Comparison of ENCODE assay signal across 8 mouse cellular contexts in the genomic region with DNA sequence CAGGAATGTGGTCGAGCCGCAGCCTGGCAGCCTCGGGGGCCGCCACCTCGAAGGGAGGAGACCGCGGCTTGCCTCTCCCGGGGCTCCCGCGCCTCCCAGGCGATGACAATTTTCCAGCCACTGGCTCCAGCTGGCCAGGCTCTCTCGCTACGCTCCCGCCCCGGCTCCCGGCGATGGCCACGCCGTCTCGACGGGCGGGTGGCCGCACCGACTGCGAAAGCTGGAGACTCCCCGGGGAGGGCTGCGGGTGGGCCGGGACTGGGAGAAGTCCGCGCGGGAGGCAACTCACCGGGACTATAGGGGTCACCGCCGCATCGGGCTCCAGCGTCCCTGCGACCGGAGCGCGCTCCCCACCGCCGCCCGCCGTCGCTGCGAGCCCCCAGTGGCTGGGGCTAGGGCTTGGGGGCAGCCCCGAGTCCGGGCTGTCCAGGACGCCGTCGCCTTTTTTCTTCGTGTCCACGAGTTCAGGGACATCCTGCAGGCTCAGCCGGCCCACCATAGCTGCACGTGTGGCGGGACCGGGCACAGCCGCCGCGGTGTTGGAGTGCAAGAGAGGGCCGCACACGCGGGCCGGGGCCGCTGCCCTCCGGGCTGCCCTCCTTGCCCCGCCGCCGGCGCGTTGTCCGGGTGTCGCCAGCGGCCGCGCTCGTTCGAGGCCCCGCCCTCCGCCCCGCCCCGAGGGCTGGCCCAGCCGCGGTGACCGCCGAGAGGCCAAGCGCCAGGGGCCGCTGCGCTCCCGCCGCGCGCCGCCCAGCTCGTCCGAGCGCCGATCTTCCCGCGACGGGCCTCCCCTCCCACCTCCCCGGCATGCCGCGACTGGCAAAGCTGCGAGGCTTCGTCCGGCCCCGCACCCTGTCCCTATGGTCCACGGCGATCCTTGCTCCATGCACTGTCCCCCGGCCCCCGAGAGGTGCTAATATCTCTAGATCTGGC. TPM values are rescaled to one million over a fixed set of nuclear protein-coding genes. Genes with fewer than 3 reads are reported as not detected.
DNase-seq lines count a peak whose midpoint lies in the region; ATAC-seq lines count a peak whose summit lies in the region.

A gene (minus strand): TSS at position 644 of the 933 bp plus-strand sequence.

- no peaks in the 10 kb centered on the region for H3K9me3 ChIP-seq in erythroblast, embryonic 14.5 days (ENCODE audit: control insufficient read depth, low read length)
- H3K9me3 ChIP-seq in heart, embryonic 12.5 days (replicated peaks) = no peaks in the 10 kb centered on the region
- no peaks in the 10 kb centered on the region for H3K9me3 ChIP-seq in kidney, embryonic 16.5 days (ENCODE audit: low read length)
- no peaks in the 10 kb centered on the region for H3K9me3 ChIP-seq in liver, embryonic 15.5 days (replicated peaks)
- H3K9me3 ChIP-seq in neural tube, embryonic 11.5 days (ENCODE audit: control insufficient read depth, low read length) = no peaks in the 10 kb centered on the region
- no peaks in the 10 kb centered on the region for H3K9me3 ChIP-seq in stomach, embryonic 15.5 days

- H3K9ac ChIP-seq in heart, embryonic 12.5 days = peak within 1 kb of the TSS; percentile 74
- H3K9ac ChIP-seq in kidney, embryonic 16.5 days (replicated peaks; ENCODE audit: low read length) = peak within 1 kb of the TSS; percentile 79
- peak within 1 kb of the TSS; percentile 54 for H3K9ac ChIP-seq in liver, embryonic 15.5 days
- peak within 1 kb of the TSS; percentile 76 for H3K9ac ChIP-seq in neural tube, embryonic 11.5 days (ENCODE audit: low read length)
- H3K9ac ChIP-seq in stomach, embryonic 15.5 days = peak within 1 kb of the TSS; percentile 70

- peak within 1 kb of the TSS; percentile 87 for H3K4me2 ChIP-seq in heart, embryonic 12.5 days
- peak within 1 kb of the TSS; percentile 85 for H3K4me2 ChIP-seq in kidney, embryonic 16.5 days (replicated peaks; ENCODE audit: low read depth, low read length)
- H3K4me2 ChIP-seq in liver, embryonic 15.5 days = peak within 1 kb of the TSS; percentile 90
- peak within 1 kb of the TSS; percentile 85 for H3K4me2 ChIP-seq in neural tube, embryonic 11.5 days (ENCODE audit: low read depth)
- H3K4me2 ChIP-seq in stomach, embryonic 15.5 days = peak within 1 kb of the TSS; percentile 79

- DNase-seq in neural tube, embryonic 11.5 days (ENCODE audit: low spot score) = peak; percentile 90

- H3K36me3 ChIP-seq in erythroblast, embryonic 14.5 days (ENCODE audit: control insufficient read depth) = no peaks in the 10 kb centered on the region
- 0 out of 2 replicates have a peak, but pooled peaks cover 9% of the 10 kb centered on the region for H3K36me3 ChIP-seq in heart, embryonic 12.5 days
- H3K36me3 ChIP-seq in kidney, embryonic 16.5 days (ENCODE audit: insufficient read depth, low read length) = 0 out of 2 replicates have a peak, but pooled peaks cover 5% of the 10 kb centered on the region
- no peaks in the 10 kb centered on the region for H3K36me3 ChIP-seq in liver, embryonic 15.5 days (replicated peaks)
- no peaks in the 10 kb centered on the region for H3K36me3 ChIP-seq in neural tube, embryonic 11.5 days (ENCODE audit: control insufficient read depth, insufficient read depth, low read length)
- H3K36me3 ChIP-seq in stomach, embryonic 15.5 days = no peaks in the 10 kb centered on the region

- peaks cover 20% of the 10 kb centered on the region for H3K4me1 ChIP-seq in brown adipose tissue, adult 24 weeks (ENCODE audit: control insufficient read depth, insufficient read depth, insufficient read length, low read length)
- peaks cover 13% of the 10 kb centered on the region for H3K4me1 ChIP-seq in erythroblast, embryonic 14.5 days (ENCODE audit: control insufficient read depth)
- peaks cover 21% of the 10 kb centered on the region for H3K4me1 ChIP-seq in heart, embryonic 12.5 days (replicated peaks)
- peaks cover 25% of the 10 kb centered on the region for H3K4me1 ChIP-seq in kidney, embryonic 16.5 days (ENCODE audit: insufficient read depth, low read length)
- H3K4me1 ChIP-seq in liver, embryonic 15.5 days (replicated peaks) = peaks cover 19% of the 10 kb centered on the region
- H3K4me1 ChIP-seq in neural tube, embryonic 11.5 days (ENCODE audit: control insufficient read depth, insufficient read depth, low read length) = peaks cover 4% of the 10 kb centered on the region; the same call in 1 of the 2 replicates
- H3K4me1 ChIP-seq in stomach, embryonic 15.5 days = peaks cover 10% of the 10 kb centered on the region; the same call in 1 of the 2 replicates

- peak within 1 kb of the TSS; percentile 92 for H3K27ac ChIP-seq in brown adipose tissue, adult 24 weeks (replicated peaks; ENCODE audit: low read depth, low read length)
- H3K27ac ChIP-seq in heart, embryonic 12.5 days (ENCODE audit: poor library complexity, severe bottlenecking) = peak within 1 kb of the TSS; percentile 8; the same call in 1 of the 2 replicates
- peak within 1 kb of the TSS; percentile 51 for H3K27ac ChIP-seq in kidney, embryonic 16.5 days (ENCODE audit: low read length)
- no peak within 1 kb of the TSS for H3K27ac ChIP-seq in liver, embryonic 15.5 days (replicated peaks)
- H3K27ac ChIP-seq in neural tube, embryonic 11.5 days (ENCODE audit: low read depth, low read length) = no peak within 1 kb of the TSS
- H3K27ac ChIP-seq in stomach, embryonic 15.5 days = peak within 1 kb of the TSS; percentile 84

- H3K4me3 ChIP-seq in brown adipose tissue, adult 24 weeks (ENCODE audit: insufficient read depth, low read depth, low read length) = peak within 1 kb of the TSS; percentile 96
- peak within 1 kb of the TSS; percentile 61 for H3K4me3 ChIP-seq in erythroblast, embryonic 14.5 days (replicated peaks)
- H3K4me3 ChIP-seq in heart, embryonic 12.5 days = peak within 1 kb of the TSS; percentile 71
- peak within 1 kb of the TSS; percentile 74 for H3K4me3 ChIP-seq in kidney, embryonic 16.5 days (ENCODE audit: low read length)
- peak within 1 kb of the TSS; percentile 63 for H3K4me3 ChIP-seq in liver, embryonic 15.5 days (replicated peaks)
- peak within 1 kb of the TSS; percentile 65 for H3K4me3 ChIP-seq in neural tube, embryonic 11.5 days (ENCODE audit: low read depth, low read length)
- peak within 1 kb of the TSS; percentile 82 for H3K4me3 ChIP-seq in stomach, embryonic 15.5 days (replicated peaks)

- ATAC-seq in CD4-positive, CD25-positive, alpha-beta regulatory T cell, adult 4 months = peak; percentile 43
- ATAC-seq in heart, embryonic 12.5 days (ENCODE audit: insufficient number of reproducible peaks, low FRiP score) = peak; percentile 88
- ATAC-seq in kidney, embryonic 16.5 days (ENCODE audit: low FRiP score, low TSS enrichment) = peak; percentile 94
- peak; percentile 84 for ATAC-seq in liver, embryonic 15.5 days (ENCODE audit: insufficient read depth)
- peak; percentile 84 for ATAC-seq in neural tube, embryonic 11.5 days (ENCODE audit: insufficient read depth, low FRiP score, low TSS enrichment)
- peak; percentile 91 for ATAC-seq in stomach, embryonic 15.5 days (ENCODE audit: insufficient read depth, low FRiP score, low read depth)

- under 1% methylated on average over 94 of the region's 112 CpGs for WGBS in heart, embryonic 12.5 days
- WGBS in kidney, embryonic 16.5 days = under 1% methylated on average over 104 of the region's 112 CpGs
- WGBS in liver, embryonic 15.5 days (ENCODE audit: insufficient replicate concordance) = under 1% methylated on average over 112 of the region's 112 CpGs
- under 1% methylated on average over 90 of the region's 112 CpGs for WGBS in neural tube, embryonic 11.5 days
- under 1% methylated on average over 95 of the region's 112 CpGs for WGBS in stomach, embryonic 15.5 days

- H3K27me3 ChIP-seq in erythroblast, embryonic 14.5 days (ENCODE audit: control insufficient read depth) = peaks cover 49% of the 10 kb centered on the region
- peaks cover 14% of the 10 kb centered on the region; the same call in 1 of the 2 replicates for H3K27me3 ChIP-seq in heart, embryonic 12.5 days (replicated peaks)
- H3K27me3 ChIP-seq in kidney, embryonic 16.5 days (ENCODE audit: insufficient read depth, low read length) = no peaks in the 10 kb centered on the region
- H3K27me3 ChIP-seq in liver, embryonic 15.5 days = peaks cover 60% of the 10 kb centered on the region
- no peaks in the 10 kb centered on the region for H3K27me3 ChIP-seq in neural tube, embryonic 11.5 days (ENCODE audit: control insufficient read depth, insufficient read depth, low read length)
- H3K27me3 ChIP-seq in stomach, embryonic 15.5 days (replicated peaks) = no peaks in the 10 kb centered on the region

RNA-seq across cellular contexts. Expression of the gene that starts here (rescaled TPM):
- polyA plus RNA-seq in CD4-positive, CD25-positive, alpha-beta regulatory T cell, adult 4 months (2017; shearing (Covaris generic)) = 10 to 100 TPM; 13.4 to 14.2 TPM
- polyA plus RNA-seq in brown adipose tissue, adult 24 weeks (2012; ENCODE audit: insufficient read depth, insufficient read length, missing spikeins) = 35.4 and 39.1 TPM in 2 replicates
- polyA plus RNA-seq in erythroblast, embryonic 14.5 days (2012) = 0.02 and 0.06 TPM in 2 replicates
- 10.3 and 11.8 TPM in 2 replicates for polyA plus RNA-seq in heart, embryonic 12.5 days (2016; fragmentation: Nextera tagmentation; extraction: Ambion mirVana)
- 29.6 and 31.9 TPM in 2 replicates for polyA plus RNA-seq in kidney, embryonic 16.5 days (2015; fragmentation: Nextera tagmentation; extraction: Ambion mirVana)
- 5.4 and 6.0 TPM in 2 replicates for polyA plus RNA-seq in liver, embryonic 15.5 days (2015; fragmentation: Nextera tagmentation; extraction: Ambion mirVana)
- polyA plus RNA-seq in neural tube, embryonic 11.5 days (2014; fragmentation: Nextera tagmentation; extraction: Ambion mirVana) = 22.9 and 24.3 TPM in 2 replicates
- 53.8 and 54.0 TPM in 2 replicates for polyA plus RNA-seq in stomach, embryonic 15.5 days (2015; fragmentation: Nextera tagmentation; extraction: Ambion mirVana)

Comparison
In these comparisons a context has a peak if more than half of its experiments do, and no peak if none do; other contexts are left out.
1. ATAC-seq: peak in every context shown above with its lines; median percentile 94 in kidney, embryonic 16.5 days; 91 in stomach, embryonic 15.5 days; 88 in heart, embryonic 12.5 days; 84 in liver, embryonic 15.5 days; 84 in neural tube, embryonic 11.5 days; 43 in CD4-positive, CD25-positive, alpha-beta regulatory T cell, adult 4 months.
2. H3K27ac ChIP-seq: peak in brown adipose tissue, adult 24 weeks (single experiment), heart, embryonic 12.5 days (single experiment), kidney, embryonic 16.5 days (single experiment) and stomach, embryonic 15.5 days (single experiment); none in liver, embryonic 15.5 days (single experiment) and neural tube, embryonic 11.5 days (single experiment).
3. Peak in every context shown above with its lines, with median percentiles within 50 percentile points of each other: H3K4me3 ChIP-seq, H3K4me2 ChIP-seq and H3K9ac ChIP-seq.